Mouse (Mus musculus): ENCODE measurements around the gene Fto.

DNA sequence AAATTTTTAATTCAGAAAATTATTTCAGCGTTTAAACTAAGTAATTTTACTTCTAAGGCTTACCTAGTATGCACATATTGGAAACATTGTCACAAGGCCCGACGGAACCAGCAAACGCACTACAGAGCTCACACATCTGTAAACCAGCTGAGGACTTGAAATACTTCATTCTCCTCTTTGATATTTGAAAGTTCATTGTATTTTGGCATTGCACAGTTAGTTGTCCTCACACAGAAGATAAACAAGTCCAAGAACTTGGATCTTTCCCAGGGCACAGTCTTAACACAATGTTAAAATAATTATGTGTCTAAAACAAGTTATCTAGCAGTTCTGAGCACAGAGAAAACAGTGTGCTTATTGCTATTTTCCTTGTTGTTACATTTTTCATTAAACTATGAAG is 22.7 kb upstream of the Fto start:
- no peak for TF ChIP-seq CTCF (IDR thresholded peaks at IDR 0.05; ENCODE audit: borderline replicate concordance, insufficient read depth, low read depth, low read length)
- no peak for TF ChIP-seq POLR2A (IDR thresholded peaks at IDR 0.05; ENCODE audit: borderline replicate concordance, insufficient read depth, low read length)
